Mouse (Mus musculus) liver, postnatal 0 days (tissue): Measurements from ENCODE around the gene Lenep.

Experiments used
- CTCF ChIP-seq: sonication (generic); IDR thresholded peaks from 2 replicates; pipeline ENCODE4 v1.5.1; 2016; ENCODE audit warnings: antibody characterized with exemption, low read depth
- EP300 ChIP-seq: IDR thresholded peaks from 2 replicates; pipeline ENCODE4 v1.6.1; 2016; ENCODE audit warnings: antibody characterized with exemption, low read depth, mild to moderate bottlenecking

- no peak for TF ChIP-seq CTCF
- no peak for TF ChIP-seq EP300
Observed at GRCm38 (mm10) chr3:89451916-89452315, 49.3 kb upstream of the Lenep start.
